Mouse (Mus musculus): ENCODE results near the gene Tbl2.

The Tbl2 gene

DNA sequence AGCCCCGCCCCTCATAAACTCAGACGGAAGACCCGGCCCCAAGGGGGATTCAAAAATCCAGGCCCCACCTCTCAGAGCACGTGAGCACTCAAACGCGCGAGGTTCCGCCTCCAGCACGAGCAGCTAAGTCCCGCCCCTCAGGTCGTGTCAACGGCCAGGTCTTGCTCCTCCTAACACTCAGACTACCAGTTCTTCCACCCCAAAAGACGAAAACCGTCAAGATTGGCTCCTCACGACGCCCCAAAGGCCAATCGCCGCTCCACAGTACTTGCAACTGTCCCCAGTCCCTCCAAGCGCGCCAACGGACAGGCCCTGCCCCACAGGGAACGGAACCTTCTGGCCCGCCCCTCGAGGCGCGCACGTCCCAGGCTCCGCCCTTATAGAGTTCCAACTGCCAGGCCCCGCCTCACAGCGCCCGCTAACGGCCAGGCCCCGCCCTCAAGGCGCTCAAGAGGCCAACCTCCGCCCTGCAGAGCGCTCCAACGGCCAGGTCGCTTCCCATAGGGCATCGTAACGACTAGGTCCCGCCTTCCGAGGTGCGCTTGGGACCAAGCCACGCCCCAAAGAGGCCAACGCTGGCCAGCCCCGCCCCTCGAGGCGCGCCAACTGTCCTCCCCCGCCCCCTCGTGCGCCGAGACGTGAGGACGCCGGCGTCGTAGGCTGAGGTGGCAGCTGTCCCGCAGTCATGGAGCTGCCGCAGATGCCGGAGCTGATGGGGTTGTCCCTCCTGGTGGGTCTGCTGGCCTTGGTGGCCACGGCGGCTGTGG, at the start of gene Tbl2:
Gene Tbl2 (plus strand): TSS at position 605 of the 767 bp plus-strand sequence.
- peak; percentile 99 for DNase-seq (ENCODE audit: low spot score)

DNA sequence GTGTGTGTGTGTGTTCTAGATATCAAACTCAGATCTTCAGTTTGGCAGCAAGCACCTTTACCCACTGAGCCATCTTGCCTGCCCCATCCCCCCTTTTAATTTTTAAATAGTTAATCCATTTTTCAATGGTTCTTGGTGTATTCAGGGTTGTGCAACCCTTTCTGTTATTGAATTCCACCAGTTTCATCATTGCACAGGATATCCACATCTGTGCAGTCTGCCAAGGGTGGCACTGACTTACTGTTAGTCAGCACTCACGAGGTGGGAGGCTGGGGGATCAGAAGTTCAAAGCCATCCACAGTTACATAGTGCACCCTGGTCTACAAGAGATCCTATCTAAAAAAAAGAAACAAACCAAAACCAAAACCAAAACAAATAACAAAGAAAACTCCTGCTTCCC, 48.5 kb upstream of the Tbl2 start:
- DNase-seq (ENCODE audit: low spot score) = no peak

DNA sequence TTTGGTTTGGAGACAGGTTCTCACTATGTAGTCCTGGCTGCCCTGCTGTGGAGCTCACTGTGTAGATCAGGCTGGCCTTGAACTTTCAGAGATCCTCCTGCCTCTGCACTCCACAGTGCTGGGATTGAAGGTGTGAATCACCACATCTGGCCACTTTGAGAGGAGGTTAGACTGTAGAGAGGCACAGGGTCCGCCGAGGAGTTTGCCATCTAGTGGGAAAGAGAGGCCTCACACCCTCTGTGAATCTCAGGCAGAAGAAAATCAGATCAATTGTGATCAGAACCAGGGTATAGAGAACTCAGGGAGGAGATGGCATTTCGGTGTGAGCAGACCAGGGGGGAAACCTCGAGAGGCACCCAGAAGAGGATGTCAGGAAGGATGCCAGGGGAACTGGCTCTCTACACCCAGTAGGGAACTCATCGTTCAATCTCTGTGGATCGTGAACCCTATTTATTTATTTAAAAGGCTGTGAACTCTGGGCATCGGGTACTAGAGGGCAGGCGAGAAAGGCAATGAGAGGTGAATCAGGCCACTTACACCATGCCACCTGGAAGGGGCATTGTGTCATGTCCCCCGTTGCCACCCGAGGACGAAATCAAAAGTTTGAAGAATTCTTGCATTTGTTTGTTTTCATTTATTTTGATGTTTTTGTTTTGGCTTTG, 45.3 kb upstream of the Tbl2 start:
- no peak for DNase-seq (ENCODE audit: low spot score)

DNA sequence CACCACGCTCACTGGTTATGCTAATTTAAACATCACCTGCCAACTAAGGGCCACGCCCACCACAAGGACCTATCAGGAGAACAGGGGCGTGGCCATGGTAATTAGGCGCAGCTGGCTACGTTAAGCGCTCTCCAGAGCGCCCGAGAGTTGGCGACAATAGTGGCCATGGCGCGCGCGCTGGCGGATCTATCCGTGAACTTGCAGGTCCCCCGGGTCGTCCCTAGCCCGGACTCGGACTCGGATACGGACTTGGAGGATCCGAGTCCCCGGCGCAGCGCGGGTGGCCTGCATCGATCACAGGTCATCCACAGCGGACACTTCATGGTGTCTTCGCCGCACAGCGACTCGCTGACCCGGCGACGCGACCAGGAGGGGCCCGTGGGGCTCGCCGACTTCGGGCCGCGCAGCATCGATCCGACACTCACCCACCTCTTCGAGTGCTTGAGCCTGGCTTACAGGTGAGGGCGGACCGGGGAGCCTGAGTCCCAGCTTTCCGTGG, 42.6 kb upstream of the Tbl2 start:
- peak; percentile 85 for DNase-seq (ENCODE audit: low spot score)

DNA sequence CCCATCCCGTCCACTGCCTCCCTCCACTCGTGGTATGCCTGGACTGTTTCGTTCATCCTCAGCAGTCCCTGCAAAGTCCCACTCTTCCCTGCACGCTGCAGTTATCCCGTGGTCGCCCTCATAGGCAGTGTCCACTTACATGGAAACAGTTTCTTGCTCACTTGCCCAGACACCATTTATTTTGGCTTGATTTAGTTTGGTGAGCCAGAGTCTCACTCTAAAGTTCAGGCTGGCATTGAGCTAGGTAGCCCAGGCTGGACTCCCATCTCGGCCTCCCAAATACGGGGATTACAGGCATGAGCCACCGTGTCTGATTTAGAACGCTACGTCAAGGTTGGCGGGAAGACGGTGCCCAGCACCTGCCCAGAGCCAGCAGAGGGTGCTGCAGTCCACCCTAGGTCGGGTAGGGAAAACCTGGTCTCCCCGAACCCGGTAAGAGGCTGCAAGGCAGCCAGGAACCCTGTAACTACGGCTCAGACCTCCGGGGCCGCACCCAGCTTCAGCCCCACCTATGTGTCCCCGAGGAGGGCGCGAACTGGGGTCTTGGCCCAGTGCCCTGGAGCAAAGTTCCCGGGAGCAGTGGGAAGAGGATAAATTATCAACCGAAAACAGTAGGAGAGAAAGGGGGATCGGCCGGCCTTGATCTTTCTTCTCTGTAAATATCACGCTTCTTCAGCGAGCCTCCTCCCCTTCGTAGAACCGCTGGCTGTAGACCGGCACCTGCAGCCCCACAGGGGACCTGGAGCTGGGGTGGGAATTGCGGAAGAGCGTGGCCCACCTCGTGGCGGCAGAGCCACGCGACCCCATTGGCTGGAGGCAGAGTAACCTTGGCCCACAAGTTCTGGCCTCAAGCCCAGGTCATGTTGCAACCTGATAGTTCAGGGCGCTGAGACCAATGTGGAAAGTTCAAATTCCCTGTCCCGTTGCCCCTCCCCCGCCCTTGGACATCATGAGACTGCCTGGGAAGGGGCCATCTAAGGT, 41.6 kb upstream of the Tbl2 start:
- DNase-seq (ENCODE audit: low spot score) = peak; percentile 60

DNA sequence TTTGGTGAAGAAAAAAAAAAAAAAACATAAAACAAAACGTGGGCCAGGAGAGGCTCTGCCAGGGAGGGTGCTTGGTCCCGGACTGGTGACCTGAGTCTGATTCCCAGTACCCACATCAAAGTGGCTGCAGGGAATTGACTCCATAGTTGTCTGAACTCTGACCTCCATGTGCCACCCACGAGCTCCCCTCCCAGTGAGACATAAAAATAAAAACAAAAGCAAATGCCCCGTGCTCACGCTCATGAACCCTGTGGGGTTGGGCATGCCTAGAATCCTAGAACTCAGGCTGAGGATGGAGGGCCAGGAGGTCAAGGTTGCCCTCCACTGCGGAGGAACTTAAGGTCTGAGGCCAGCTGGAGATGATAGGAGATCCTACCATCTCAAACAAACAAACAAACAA, 40.4 kb upstream of the Tbl2 start:
- DNase-seq (ENCODE audit: low spot score) = no peak

DNA sequence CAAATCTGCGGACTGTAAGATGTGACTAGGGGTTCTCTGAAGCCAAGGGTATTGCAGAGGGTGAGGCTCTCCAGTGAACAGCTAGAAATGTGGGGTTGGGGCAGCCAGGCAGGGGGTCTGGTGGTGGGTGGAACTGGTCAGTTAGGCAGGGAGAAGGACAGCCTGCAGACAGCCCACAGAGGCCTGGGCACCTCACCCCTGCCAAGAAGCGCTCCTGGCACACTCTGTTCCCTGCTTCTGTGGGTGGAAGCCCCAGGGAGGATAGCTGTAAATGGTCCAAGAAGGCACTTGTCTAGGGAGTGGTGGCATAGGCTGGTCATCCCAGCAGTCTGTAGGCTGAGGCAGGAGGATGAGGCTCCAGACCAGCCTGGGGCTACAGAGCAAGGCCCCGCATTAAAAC, 40.0 kb upstream of the Tbl2 start:
- DNase-seq (ENCODE audit: low spot score) = no peak

DNA sequence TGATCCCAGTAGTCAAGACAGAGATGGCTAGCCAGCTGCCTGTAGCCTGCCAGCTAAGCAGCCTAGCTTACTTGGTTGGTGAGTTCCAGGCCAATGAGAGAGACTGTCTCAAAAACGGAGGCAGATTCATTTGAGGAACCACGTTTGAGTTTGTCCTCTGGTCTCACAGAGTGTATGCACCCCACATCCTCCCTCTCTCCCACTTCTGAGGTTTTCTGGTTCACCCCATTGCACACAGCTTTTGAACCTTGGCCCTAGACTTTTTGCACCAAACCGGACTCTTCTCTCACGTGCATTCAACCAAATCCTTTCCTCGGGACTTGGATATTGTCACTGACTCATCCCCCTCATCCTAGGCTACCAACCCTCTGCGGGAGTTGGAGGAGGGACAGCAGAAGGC, 39.5 kb upstream of the Tbl2 start:
- no peak for DNase-seq (ENCODE audit: low spot score)

DNA sequence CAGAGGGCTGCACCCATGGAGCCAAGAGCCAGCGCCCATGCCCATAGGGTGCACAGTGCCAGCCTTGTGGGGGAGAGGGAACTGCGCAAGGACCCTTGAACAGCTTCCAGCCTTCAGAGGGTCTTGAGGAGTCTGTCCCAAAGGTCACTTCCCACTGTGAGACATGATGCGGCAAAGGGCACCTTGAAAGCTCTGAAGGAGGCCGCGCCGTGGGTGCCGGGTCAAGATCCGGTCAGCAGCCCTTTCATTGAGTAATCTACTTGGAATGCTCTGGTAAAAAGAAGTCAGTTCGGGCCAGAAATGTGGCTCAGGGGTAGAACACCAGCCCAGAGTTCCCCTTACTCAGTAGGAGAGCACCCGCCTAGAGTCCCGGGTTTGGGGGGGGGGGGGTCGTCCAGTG, 35.7 kb upstream of the Tbl2 start:
- no peak for DNase-seq (ENCODE audit: low spot score)

DNA sequence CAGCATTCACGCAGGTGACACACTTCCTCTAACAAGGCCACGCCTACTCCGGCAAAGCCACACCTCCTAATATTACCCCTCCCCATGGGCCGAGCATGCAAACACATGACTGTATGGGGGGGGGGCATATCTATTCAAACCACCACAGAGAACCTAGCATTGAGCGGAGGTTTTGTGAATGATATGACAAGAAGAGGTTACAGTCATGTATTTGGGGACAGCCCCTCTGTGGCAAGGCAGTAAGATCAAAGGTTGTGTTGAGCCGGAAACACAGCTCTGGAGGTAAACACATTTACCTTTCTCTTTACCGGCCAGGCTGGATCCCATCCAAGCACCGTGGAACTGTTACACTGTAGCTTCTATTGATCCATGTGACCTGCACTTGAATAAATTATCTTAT, 34.2 kb upstream of the Tbl2 start:
- DNase-seq (ENCODE audit: low spot score) = no peak

DNA sequence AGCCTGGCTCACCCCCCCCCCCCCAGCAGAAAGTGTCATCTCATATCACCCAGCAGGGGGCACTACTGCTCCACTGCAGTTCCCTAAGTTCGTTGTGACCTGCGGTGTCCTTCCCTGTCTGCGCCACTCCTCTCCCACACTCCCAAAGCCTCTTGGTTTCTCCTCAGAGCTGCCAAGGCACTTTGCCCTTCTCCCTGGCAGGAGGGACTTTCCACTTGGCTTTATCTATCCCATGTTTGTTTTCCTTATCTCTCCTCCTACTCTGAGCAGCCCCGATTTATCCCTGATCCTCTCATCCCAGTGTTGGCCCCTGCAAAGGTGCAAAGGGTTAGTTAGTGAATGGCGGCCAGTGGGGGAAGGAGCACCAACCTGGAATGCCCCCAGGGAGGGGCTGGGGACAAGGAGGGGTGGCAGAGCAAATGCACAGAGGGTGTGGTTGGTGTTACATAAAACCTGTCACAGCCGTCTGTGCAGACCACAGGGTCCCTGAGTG, 30.8 kb upstream of the Tbl2 start:
- peak; percentile 64 for DNase-seq (ENCODE audit: low spot score)

DNA sequence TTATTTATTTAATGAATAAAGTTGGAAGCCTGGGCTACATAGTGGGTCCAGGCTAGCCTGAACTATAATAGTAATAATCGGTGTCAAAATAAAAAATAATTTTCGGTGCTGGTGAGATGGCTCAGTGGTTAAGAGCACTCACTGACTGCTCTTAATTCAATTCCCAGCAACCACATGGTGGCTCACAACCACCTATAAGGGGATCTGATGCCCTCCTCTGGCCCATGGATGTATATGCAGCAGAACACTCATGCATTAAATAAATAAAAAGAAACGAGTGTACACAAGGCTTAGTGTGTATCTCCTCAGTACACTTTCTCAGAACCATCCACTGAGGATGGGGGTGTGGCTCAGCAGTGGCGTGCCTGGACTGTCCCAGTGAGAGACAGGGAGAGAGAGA, 28.7 kb upstream of the Tbl2 start:
- no peak for DNase-seq (ENCODE audit: low spot score)

DNA sequence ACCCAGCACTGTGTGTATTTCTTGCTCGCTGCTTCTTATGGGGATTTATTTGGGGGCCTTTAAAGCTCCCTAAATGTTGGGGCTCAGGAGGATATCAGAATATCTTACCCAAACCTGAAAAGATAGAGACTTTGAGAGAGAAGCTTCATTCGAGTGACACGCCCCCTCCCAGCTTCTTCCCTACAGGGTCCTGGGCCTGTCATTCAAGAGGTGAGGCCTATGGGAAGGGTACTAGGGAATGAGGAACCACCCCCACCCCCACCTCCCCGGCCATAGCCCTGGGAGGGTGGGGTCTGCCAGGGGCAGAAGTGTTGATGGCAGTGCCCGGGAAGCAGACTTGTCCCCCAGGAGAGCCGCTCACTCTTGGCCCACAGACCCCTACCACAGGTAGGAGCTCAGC, 23.3 kb upstream of the Tbl2 start:
- no peak for DNase-seq (ENCODE audit: low spot score)

DNA sequence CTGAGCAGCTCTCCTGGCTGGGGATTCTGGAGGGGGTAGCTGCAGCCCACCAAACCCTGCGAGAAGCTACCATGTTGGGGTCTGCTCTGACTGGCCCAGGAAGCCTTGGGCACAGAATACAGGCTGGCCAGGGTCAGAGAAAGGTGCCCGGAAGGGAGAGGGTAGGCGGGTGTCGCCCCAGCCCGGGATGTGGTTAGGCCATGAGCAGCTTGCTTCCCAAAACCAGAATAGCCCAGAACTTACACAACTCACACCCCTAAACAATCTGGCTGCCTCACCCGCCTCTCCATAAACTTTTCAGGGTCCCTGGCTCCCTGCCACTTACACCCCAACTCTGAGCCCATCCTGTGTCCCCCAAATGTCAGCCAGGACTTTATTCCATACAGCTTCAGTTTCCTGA, 21.8 kb upstream of the Tbl2 start:
- DNase-seq (ENCODE audit: low spot score) = no peak

DNA sequence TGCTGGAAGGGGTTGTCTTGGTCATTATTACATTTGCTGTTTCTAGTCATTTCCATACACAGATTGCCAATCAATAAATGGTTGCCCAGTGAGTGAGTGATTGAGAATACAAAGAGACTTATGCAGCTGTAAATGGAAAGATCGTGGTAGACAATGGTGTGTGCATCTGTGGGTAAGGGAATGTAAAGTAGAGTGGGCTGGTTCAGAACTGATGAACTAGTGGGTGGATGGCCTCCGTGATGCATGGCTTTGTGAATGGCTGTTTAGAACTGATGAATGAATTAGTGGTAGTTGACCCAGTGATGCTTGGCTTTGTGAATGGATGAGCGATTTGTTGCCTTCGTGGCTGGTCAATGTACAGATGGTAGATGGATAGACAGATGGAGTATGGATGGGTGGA, 19.7 kb upstream of the Tbl2 start:
- no peak for DNase-seq (ENCODE audit: low spot score)

DNA sequence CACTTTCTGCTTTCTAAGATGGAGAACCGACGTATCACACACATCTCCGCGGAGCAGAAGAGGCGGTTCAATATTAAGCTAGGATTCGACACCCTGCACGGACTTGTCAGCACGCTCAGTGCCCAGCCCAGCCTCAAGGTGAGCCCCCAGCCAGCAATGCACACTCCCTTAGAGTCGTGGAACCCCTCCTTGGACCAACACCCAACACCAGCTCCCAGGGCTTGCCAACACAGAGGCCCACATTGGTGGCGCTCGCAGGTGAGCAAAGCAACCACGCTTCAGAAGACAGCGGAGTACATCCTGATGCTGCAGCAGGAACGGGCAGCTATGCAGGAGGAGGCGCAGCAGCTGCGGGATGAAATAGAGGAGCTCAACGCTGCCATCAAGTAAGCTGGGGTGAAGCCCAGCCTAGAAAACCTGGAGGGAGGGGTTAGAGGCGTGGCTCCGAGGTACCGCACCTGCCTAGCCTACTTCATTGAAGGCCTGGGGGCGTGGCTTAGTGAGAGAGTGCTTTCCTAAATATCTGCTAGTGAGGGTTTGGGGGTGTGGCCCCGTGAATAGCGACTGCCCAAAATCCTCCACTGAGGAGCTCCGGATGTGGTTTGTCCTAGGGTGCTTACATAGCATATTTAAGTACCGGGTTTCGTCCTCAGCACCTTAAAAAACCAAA, 15.6 kb upstream of the Tbl2 start:
- peak; percentile 84 for DNase-seq (ENCODE audit: low spot score)

DNA sequence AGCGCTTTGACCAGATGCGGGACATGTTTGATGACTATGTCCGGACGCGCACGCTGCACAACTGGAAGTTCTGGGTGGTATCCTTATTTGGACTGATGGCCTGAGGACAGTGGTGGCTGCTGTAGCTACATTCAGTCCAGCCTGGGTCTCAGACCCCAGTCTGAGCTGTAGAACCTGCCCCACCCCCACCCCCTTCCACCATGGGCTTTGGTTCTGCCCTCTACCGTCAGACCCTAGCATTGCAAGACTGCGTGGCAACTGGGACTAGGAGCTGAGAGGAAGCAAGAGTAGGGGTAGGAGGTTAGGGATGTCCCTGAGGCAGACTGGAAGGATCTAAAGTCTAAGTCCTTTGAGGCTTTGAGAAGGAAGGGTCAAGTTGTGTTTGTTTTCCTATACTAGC, 14.9 kb upstream of the Tbl2 start:
- peak; percentile 34 for DNase-seq (ENCODE audit: low spot score)

DNA sequence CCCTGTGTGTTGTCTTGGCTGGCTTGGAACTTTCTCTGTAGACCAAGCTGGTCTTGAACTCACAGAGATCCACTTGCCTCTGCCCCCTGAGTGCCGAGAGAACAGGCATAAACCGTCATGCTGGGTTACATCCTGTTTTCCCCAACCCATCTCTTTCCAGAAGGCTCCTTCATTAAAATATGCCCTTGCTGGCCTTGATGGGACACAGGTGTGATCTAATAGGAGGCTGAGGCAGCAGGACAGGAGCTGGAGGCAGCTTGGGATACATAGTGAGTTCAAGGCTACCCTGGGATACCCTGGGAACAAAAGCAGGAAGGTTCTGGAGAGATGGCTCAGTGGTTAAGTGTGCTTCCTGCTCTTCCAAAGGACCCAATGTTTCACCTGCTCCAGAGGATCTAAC, 9.6 kb upstream of the Tbl2 start:
- DNase-seq (ENCODE audit: low spot score) = no peak

DNA sequence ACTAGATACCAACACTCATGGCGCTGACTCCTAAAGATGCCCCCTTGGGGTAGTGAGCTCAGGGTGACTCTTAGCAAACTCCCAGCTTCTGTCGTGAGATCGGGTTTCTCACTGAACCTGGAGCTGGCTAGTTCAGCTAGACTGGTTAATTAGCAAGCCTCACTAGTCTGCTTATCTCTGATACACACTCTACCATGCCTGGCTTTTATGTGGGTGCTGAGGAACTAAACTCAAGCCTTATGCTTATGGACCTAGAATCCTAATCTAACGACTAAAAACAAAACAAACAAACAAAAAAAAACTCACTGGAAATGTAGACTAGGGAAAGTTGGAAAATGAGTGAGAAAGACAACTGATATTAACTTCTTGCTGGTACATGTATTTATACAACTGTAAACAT, 5.0 kb upstream of the Tbl2 start:
- DNase-seq (ENCODE audit: low spot score) = no peak

DNA sequence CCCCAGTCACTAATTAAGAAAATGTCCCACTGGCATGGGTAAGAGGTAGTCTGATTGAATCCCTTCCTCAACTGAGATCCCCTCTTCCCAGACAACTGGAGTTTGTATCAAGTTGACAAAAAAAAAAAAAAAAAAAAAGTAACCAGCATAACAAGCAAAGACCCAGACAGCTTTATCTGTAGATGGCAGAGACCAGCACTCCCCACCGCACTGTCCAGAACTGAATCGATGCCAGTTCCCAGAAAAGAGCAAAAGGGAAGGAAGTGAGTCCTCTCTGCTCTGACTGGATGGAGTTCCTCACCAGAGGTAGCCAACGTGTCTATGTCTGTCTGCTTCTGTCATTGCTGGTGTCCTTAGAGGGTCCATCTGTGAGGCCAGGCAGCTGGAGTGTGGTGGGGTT, 3.9 kb upstream of the Tbl2 start:
- DNase-seq (ENCODE audit: low spot score) = no peak

DNA sequence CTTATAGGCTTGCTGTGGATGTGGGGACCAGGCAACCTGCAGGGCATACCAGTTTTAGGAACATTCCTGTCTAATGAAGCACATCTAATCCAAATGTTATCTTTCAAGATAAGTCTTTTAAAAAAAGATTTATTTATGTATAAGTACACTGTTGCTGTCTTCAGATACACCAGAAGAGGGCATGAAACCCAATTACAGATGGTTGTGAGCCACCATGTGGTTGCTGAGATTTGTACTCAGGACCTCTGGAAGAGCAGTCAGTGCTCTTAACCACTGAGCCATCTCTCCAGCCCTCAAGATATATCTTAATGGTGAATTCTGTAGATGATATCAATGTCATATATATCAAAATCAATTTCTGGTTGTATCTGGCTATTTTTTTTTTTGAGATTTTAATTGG, 3.5 kb upstream of the Tbl2 start:
- DNase-seq (ENCODE audit: low spot score) = no peak

DNA sequence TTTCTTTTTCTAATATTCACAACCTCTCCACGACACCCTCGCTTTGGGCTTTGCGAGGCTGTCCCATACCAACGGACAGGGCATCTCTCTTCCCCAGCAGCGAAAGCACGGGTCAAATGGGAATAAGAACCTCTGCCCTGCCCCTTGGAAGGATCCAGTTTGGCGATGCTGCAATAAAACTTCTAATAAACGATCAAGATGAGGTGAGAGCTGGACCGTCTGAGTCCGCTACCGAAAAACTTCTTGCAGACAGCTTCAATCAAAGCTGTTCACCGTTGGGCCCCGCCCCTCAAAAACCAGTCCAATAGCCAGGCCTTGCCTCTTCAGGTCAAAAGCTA, 773 bp upstream of the Tbl2 start:
- DNase-seq (ENCODE audit: low spot score) = no peak
